Mouse (Mus musculus) telencephalon, adult 2 months (tissue): Measurements from ENCODE around the gene Cacna2d4.
A peak's percentile ranks its signal among the peaks of the same experiment; 100 is the strongest.

Experiments
- DNase-seq: peaks from one replicate; pipeline ENCODE4 v3.0.0-alpha.2; 2011; ENCODE audit warnings: low read depth, low spot score

The Cacna2d4 gene

DNA sequence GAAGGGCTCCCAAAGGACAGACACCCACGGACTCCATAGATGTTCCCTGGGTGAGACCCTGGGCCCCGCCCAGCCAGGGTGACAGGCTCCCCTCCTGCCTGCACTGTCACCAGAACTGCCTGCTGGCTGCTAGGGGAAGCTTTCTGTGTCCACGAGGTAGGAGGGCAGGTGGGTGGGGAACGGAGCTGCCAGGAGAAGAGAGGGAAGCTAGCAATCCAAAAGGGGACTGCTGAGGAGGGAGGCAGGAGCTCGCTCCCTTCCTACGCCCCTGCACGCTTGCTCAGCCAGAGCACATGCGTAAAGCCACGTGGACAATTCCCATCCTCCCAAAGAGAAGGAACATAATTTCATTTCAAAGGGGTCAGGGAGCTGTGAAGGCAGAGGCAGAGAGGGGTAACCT is 73.8 kb downstream of the Cacna2d4 start:
- DNase-seq: peak; percentile 88

DNA sequence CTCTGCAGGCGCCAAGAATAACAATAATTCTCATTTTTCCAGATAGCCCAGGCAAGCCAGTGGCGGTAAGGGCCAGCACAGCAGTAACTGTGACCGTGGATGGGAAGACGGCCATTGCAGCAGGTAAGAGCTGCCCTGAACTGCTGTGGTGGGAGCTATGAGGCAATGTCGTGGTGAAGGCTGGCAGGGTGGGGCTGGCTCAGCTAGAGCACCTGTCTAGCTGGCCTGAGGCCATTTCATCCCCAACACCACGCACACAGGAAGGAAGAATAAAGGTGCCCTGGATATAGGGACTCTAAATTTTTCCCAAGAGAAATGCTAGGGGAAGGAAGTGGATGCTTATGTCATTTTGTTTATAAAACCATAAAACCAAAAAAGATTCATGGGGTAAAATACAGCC is 76.1 kb downstream of the Cacna2d4 start:
- DNase-seq: no peak

DNA sequence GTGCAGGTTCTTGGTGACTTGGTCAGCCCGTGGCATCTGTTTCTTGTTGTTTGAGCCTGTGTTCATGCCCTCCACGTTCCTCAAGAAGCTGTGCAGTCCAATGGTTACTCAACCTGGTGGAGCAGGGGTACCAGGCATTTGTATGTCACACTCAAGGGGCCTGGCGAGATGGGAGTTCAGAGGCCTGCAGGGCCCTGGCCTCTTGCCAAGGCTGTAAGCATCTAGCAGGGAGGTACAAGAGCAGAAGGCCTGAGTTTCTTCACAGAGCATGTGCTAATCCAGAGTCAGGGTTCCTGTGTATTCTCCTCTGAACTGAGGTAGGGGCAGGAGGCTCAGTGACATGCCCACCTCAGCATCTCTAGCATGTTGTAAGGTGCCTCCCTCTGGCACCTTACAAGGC is 76.8 kb downstream of the Cacna2d4 start:
- no peak for DNase-seq

DNA sequence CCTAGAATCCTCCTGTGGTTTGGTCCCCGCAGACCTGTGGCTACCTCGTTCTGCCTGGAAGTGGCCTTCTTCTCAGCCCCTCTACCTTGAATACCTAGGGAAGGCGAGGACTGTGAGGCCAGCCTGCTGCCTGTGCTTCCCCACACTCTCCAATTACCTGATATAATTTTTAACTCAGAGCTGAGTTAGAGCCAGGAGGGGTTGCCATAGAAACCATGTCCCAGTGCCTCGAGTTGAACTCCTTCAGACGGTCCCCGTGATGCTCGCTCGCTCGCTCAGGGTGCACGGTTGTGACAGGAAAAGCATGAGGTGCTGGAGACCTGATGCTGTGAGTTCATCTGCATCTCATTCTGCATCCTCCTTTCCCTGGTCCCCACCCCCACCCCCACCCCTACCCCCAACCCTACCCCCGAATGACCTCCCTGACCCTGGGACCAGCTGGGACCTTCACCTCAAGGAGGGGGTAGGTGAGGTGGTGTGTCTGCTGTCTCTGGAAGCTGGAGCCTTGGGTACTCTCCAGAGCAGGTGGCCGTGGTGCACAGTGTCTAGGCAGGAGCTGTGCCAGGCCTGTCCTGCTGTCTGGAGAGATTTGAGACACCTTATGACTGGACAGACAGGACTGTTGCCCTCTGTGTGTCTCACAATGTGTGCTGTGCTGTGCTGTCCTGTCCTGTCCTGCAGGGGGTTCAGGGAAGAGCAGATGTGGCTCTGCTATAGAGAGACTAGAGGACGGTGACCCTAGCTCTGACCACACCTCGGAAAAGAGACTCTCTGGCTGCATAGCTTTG is 77.5 kb downstream of the Cacna2d4 start:
- DNase-seq: no peak

DNA sequence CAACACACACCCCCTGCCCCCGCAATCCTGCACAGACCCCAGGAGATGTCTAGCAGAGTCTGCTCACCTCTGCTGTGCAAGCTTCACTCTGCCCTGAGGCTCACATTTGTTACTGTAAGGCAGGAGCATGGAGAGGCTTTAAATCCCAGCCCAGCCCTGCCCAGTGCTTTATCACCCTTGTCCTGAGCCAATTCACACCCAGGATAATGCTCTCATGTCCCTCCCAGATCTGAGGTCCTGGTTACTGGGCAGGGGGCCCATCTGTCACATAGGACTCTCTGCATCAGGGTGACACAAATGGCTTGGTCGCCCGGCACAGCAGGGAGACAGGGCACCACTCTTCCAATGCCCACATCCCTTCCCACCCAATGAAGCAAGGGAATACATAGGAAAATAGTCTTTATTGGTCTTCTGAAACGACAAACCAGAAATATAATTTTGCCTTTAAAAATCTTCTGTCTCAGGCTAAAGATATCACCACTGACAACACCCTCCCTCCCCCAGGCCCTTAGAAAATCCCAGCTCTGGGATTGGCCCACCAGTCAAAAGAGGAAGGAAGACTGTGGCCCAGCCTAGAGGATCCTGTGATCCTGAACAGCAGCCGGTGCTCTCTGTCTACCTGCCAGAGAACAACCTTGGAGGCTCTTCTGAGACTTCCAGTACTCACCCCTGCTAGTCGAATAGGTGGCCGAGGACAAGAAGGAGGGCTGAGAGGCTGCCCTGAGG is 78.6 kb downstream of the Cacna2d4 start:
- no peak for DNase-seq

DNA sequence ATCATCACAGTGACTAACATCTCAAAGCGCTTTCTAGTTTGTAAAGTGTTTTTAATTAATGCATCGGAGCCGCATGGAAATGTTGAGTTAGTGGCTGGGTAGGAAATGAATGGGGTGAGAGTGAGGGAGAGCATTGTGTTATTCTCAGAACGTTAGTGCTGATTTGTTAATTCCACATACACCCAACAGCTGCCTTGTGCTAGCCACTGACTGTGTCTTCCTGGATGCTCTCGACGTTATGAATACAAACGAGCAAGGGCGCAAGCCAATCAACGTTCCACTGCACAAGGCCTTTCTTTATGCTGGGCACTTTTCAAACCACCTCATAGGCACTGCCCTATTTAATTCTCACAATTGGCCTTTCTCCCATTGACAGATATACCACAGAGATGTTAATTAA is 82.4 kb downstream of the Cacna2d4 start:
- no peak for DNase-seq

DNA sequence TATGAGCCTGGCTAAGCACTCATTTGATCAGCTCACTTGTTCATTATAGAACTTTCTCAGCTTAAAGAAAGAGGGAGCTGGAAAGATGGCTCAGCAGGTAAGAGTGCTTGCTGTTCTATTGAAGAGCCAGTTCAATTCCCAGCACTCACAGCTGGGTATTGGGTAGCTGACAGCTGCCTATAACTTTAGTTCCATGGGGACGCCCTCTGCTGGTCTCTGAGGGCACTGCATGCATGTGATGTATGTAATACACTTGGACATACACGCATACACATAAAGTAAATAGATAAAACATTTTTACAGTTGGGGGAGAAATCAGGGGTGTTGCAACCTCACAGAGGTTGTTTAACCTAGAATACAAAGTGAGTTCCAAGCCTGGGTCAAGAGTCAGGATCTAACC is 83.0 kb downstream of the Cacna2d4 start:
- DNase-seq: no peak

DNA sequence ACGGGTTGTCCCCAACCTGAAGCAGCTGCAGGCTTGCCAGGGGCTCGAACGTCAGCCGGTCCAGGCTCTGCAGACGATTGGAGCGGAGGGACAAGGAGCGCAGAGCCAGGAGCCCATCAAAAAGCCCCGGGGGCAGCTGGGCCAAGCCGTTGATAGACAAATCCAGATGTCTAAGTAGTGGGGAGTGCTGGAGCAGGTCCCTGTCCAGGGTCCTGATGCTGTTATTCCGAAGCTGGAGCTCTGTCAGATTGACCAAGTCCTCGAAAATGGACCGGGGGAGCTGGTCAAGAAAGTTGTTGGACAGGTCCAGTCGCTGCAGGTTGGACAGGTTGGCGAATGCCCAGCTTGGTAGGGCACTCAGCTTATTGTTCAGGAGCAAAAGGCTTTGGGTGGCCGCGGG is 84.2 kb downstream of the Cacna2d4 start:
- no peak for DNase-seq

DNA sequence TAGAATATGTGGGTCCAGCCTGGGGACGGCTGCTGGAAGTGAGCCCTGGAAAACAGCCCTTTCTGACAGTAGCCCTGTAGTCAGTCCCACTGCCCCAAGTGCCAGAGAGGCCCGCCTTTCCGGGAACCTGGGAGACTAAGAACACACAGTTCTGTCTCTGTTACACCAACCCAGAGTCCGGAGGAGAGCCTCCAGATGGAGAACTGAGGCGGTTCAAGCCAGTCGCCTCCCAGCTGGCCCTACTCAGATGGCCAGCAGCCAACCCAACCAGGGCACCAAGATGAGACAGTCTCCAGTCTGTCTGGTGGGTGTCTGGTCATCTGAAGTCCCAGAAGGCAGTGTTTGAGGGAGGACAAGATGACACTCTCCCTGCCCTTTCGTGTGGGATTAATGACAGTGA is 85.4 kb downstream of the Cacna2d4 start:
- no peak for DNase-seq

DNA sequence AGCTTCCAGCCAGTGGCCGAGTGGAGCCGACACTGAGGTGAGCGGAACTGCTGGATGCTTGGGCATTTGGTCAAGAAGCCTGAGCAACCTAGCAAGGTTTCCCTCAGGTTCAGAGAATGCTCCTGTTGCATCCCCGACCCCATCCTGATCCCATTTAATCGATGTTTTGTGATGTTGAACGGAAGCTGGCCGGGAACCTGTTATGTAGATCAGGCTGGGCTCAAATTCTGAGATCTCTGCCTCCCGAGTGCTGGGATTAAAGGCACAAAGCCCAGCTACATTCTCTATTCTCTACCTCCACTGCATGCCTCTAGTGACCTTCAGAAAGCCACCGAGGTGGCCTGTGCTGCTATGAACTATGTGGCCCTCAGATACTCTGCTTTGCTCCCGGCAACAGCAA is 88.5 kb downstream of the Cacna2d4 start:
- DNase-seq: no peak

DNA sequence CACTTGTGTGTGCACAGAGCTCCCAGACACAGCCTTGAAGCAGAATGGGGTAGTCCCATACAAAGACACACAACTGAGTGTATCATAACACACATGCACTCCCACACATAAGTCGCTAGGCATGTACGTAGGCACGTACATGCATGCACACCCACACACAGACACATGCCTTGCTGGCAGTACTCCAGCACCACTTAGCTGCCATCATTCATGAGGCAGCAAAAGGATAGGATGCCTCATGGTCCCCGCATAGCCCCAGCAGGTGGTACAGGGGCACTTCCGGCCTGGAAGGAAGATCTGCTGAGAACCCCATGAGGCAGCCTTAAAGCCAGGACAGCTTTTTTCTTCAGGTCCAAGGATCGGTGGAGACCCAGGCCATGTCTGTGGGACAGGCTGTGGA is 89.7 kb downstream of the Cacna2d4 start:
- no peak for DNase-seq

DNA sequence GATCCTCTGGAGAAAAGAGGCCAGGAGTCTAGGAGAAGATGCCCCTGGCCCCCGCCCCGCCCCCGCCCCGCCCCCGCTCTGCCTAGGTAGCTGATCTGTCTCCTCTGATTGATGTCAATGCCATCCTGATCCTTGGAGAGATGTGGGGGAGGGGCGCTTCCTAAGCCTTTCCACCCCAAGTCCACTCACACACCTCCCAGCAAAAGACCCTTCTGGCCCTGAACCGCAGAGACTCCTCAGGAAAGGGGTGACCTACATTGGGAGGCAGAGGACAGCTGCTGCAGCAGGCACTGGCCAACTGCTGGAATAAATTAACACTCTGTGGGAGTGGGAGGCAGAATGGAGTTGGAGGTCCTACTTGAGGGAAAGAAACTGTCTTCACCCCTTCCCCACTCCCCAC is 90.2 kb downstream of the Cacna2d4 start:
- DNase-seq: no peak

DNA sequence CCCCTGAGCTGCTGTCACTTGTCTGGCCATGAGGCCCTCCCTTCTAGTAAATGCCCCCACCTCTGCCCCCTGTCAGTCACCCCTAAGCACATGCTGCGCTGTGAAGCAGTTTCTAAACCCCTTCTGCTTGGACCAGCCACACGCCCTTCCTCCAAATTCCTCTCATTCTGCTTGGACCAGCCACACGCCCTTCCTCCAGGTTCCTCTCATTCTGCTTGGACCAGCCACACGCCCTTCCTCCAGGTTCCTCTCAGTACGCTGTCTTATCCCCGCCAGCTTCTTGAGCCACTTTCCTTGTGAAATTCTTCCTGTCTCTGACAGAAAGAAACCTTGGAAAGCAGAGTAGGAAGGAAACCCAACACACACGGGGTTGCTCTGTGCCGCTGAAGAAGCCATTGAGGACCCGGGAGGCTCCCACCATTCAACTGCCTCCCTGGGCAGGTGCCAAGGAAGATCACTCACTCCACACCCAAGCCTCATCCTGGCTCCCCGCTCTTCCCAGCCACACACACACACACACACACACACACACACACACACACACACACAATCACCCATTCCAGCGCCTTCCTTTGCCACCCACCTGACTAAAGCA is 92.3 kb downstream of the Cacna2d4 start:
- no peak for DNase-seq

DNA sequence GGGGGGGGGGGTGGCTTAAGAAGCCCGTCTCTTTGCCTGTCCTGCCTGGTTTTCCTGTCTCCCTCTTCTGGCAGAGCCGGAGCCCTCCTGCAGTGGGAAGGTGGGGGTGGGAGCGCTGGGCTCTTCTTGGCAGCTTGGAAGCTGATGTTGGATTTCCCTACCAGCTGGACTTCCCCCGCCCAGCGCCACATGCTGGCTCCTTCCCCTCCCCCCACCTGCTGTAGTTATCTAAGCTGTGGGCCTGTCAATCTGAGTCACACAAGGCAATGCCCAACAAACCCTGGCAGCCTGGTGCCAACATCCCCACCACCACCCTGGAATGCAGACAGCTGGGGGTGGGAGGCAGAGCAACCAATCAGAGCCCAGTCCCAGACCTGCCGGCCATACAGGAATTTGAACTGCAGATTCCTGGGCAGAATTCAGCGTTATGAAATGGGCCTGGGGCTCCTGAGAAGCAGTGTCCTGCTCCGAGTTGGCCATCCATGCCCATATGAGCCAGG is 92.9 kb downstream of the Cacna2d4 start:
- DNase-seq: peak; percentile 95

DNA sequence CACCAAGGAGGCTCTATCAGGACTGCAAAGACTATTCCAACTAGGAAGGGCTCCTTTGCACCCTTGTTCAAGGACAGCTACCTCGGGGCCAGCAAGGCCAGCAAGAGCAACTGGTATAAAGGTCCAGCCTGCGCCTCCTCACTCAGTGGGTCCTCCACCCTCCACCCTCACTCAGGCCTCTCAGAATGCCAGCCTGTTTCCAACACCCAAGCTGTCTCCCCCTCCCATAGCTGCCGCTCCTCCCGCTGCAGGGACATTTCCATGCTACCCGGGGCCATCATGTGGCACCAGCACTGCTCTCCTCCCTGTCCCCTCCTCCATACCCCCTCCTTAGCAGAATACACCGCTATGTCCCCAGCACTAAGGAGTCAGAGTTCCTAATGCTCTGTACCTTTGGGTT is 93.6 kb downstream of the Cacna2d4 start:
- no peak for DNase-seq

DNA sequence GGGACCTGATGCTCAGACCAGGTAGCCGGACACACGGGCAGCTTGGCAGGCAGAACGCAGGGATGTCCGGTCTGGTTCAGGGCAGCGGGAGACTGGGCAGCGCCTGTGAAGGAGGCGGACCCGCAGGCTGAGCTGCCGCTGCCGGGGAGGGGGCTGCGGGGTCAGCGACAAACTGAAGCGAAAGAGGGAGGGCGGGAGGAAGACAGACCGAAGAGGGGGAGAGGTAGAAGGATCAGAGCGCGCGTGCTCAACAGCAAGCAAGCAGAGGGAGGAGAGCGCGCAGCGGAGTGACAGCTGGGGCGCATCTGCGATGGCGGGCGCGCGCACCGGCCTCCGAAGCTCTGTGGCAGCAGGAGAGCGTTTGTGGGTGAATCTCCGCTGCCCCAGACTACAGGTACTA is 94.2 kb downstream of the Cacna2d4 start, which contains the start of gene Lrtm2:
Gene Lrtm2, minus strand, starts transcription at position 261 of the 400 bp plus-strand sequence.
- no peak for DNase-seq

DNA sequence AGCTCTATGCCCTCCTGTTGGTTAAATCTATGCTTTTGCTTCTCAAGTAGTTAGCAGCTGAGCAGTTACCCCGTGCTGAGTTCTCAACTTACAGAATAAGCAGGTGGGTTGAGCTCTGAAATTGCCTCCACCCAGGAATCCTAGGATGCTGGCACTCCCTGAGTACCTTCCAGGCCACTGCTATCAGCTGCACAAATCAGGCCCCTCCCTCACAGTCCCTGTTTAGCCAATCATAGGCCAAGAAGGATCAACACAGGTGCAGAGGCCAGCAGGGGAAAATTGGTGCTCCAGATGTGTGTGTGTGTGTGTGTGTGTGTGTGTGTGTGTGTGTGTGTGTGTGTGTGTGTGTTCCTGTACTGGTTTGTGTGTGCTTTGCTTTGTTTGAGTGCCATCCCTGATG is 95.8 kb downstream of the Cacna2d4 start:
- no peak for DNase-seq

DNA sequence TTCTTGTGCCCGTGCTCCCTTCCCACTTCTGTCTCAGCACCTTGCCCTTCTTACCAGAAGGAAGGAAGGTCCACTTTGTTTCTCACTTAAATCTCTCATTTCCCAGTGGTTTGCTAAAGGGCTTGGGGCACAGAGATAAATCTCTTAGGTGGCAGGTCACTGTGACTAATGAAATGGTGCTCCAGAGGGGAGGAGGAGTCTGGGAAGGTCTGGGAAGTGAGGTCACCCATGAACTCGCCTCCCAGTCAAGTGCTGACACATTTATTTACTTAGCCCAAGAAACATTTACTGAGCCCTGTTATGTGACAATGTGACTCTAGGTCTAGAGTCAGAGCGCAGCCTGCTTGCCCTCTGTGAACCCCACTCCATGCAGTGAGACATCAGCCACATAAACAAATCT is 96.9 kb downstream of the Cacna2d4 start:
- no peak for DNase-seq

DNA sequence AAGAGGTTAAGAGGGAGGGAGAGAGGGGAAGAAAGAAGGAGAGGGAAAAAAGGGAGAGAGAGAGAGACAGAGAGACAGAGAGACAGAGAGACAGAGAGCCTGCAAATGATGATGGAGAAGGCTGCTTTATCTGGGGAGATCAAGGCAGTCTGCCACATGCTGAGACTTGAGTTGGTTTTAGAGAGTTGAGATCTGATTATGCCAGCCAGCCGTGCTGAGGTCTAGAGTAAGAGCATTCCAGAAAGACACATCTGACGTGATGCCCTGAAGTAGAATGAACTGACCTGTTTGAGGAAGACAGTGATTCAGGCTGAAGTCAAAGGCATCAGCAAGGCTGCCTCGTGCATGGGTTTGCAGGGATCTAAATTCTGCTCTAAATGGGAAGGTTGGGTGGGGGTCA is 97.5 kb downstream of the Cacna2d4 start:
- no peak for DNase-seq

DNA sequence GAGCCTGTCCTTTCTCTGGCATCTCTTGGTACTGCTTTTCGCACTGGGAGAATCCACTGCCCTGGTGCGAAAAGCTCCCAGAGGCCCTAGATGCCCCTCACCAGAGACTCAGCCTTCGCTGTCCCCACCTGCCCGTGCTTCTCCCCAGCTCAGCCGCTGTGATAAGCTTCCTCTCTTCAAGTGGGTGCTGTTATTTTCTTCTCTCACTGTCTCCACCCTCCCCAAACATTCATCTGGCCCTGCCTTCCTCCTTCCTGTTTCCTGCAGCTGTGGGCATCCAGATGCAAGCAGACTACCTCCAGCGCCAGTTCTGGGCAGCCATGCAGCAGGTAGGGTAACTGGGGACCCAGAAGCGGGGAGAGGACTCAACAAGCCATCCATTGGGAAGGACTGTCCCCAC is 99.8 kb downstream of the Cacna2d4 start:
- no peak for DNase-seq

DNA sequence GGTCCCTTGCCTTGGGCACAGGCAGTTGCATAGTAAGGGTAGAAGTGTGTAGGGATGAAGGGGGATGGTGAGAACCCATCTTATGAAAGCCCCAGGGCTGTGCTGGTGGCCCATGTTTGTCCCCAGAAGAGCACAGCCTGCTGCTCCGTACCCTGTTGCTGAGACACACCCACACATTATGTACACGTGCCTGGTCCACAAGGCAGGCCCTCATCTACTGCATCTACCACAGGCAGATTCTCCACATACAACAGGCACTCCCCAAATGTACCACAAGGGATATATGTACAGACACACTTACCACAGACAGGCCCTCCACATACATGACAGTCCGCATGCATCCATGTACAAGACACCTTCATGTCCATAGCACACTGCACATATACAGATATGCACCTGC is 101.0 kb downstream of the Cacna2d4 start:
- DNase-seq: no peak

DNA sequence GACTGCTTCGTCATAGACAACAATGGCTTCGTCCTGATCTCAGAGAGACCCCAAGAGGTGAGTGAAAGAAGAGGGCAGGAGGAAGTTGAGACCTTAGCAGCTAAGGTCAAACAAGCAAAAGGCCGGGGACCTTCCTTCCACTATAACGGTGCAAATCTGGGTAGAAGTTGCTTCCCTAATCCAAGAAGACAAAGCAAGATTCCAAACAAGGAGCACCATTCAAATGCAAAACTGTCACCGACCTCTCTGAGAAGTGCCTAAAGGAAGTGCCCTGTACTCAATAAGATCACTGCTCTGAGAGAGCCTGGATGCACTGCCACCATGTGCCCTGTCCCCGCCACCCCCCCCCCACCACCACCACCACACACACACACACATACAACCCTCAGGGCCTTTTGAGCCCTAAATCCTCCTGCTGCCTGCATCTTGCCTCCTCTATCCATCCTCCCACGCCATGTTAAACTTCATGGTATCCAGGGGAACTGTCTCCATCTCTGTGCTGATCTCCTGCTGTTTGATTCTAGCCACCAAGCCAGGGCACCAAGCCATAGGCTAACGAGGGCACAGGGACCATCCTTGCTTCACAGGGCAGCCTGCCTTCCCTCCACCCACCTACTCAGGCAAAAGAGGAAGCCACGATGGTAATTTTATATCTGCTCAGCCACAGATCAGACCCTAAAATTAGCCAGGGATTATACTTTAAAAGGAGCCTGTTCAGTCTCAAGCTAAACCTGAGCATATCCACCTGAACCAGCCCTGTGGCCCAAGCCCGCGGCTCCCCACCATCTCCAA is 102.0 kb downstream of the Cacna2d4 start:
- DNase-seq: no peak
